Mouse (Mus musculus) lung, postnatal 0 days (tissue): ENCODE data around the gene Gm20388. TPM values are rescaled to one million over a fixed set of nuclear protein-coding genes. Genes with fewer than 3 reads are reported as not detected.

Experiments used
- ATAC-seq: fragments of 200-750 bp; cut with Nextera tagmentation; 2 replicates; pipeline ENCODE4 v1.8.0; 2017; ENCODE audit warnings: moderate library complexity
- DNase-seq: peaks from one replicate; pipeline ENCODE4 v3.0.0-alpha.2; 2016; ENCODE audit warnings: low spot score
- H3K27ac ChIP-seq: fragments of 300-500 bp; sonication (generic); 2 replicates; pipeline ENCODE4 v1.5.1; 2014; ENCODE audit warnings: antibody characterized with exemption, mild to moderate bottlenecking, low read length, mixed read lengths
- H3K27me3 ChIP-seq: fragments of 300-500 bp; sonication (generic); replicated peaks from 2 replicates; pipeline ENCODE4 v1.6.1; 2014; ENCODE audit warnings: low read length, mixed read lengths; ENCODE audit not compliant: insufficient read depth
- H3K36me3 ChIP-seq: fragments of 300-500 bp; sonication (generic); 2 replicates; pipeline ENCODE4 v1.6.1; 2014; ENCODE audit warnings: low read length, mixed read lengths; ENCODE audit not compliant: insufficient read depth
- H3K4me1 ChIP-seq: fragments of 300-500 bp; sonication (generic); 2 replicates; pipeline ENCODE4 v1.6.1; 2014; ENCODE audit warnings: antibody characterized with exemption, low read depth, low read length, mixed read lengths; ENCODE audit not compliant: insufficient read depth
- H3K4me2 ChIP-seq: fragments of 300-500 bp; sonication (generic); replicated peaks from 2 replicates; pipeline ENCODE4 v1.6.1; 2014; ENCODE audit warnings: low read depth, mild to moderate bottlenecking, low read length, moderate library complexity, mixed read lengths
- H3K4me3 ChIP-seq: fragments of 300-500 bp; sonication (generic); 2 replicates; pipeline ENCODE4 v1.5.1; 2014; ENCODE audit warnings: low read depth, low read length
- H3K9ac ChIP-seq: fragments of 300-500 bp; sonication (generic); replicated peaks from 2 replicates; pipeline ENCODE4 v1.6.1; 2014; ENCODE audit warnings: low read depth, mild to moderate bottlenecking
- H3K9me3 ChIP-seq: fragments of 300-500 bp; sonication (generic); 2 replicates; pipeline ENCODE4 v1.6.1; 2016; ENCODE audit warnings: low read length, mixed read lengths
- CTCF ChIP-seq: IDR thresholded peaks from 2 replicates; pipeline ENCODE4 v1.5.1; 2016; ENCODE audit warnings: antibody characterized with exemption, mild to moderate bottlenecking
- EP300 ChIP-seq: IDR thresholded peaks from 2 replicates; pipeline ENCODE4 v1.6.1; 2016; ENCODE audit warnings: antibody characterized with exemption, mild to moderate bottlenecking, control low read depth
- WGBS: fragments of 180-500 bp; shearing (Covaris S2); extraction: QIAGEN DNeasy Blood & Tissue Kit; methylation state at CpG from one replicate; pipeline ENCODE4 v1.1.7; 2014; 5-methylcytosine and 5-hydroxymethylcytosine counted together
- polyA plus RNA-seq: library from polyadenylated mRNA; unstranded; fragments of >200 nt; fragmentation: Nextera tagmentation; extraction: Ambion mirVana; gene quantifications from 2 replicates; pipeline ENCODE4 v1.2.1, GENCODE M21; 2015

Gm20388 gene
- polyA plus RNA-seq, 1 experiment from 2014 or later: not detected

GRCm38 (mm10) chr8:120230081-120230480 lies 319.4 kb downstream of the Gm20388 start:
- WGBS: 18% methylated on average over 20 of the region's 22 CpGs
- no peak overlapping the region for H3K27ac ChIP-seq

GRCm38 (mm10) chr8:120230715-120231614 lies 320.3 kb downstream of the Gm20388 start:
- WGBS: 41% methylated on average over 18 of the region's 18 CpGs
- Histone ChIP-seq H3K36me3 (no peaks in the 10 kb centered on the region), H3K27ac (no peak overlapping the region), H3K4me2 (peak overlapping the region; percentile 97), H3K4me1 (peaks cover 18% of the 10 kb centered on the region), H3K9ac (no peak overlapping the region), H3K9me3 (no peaks in the 10 kb centered on the region), H3K4me3 (peak overlapping the region; percentile 44), H3K27me3 (peaks cover 10% of the 10 kb centered on the region; the same call in 1 of the 2 replicates)
- TF ChIP-seq CTCF (no peak), EP300 (peak; percentile 44; the same call in 1 of the 2 replicates)
- DNase-seq: no peak
- ATAC-seq: no peak

More at GRCm38 (mm10) chr8:120230081-120230480, 319.4 kb downstream of the Gm20388 start:
- no peaks in the 10 kb centered on the region for H3K36me3 ChIP-seq
- H3K4me1 ChIP-seq: peaks cover 18% of the 10 kb centered on the region
- no peak overlapping the region for H3K9ac ChIP-seq
- DNase-seq: no peak
- H3K9me3 ChIP-seq: no peaks in the 10 kb centered on the region
- no peak for TF ChIP-seq EP300
- no peak for TF ChIP-seq CTCF
- peaks cover 10% of the 10 kb centered on the region; the same call in 1 of the 2 replicates for H3K27me3 ChIP-seq
- no peak for ATAC-seq
- H3K4me3 ChIP-seq: peak overlapping the region; percentile 44
- peak overlapping the region; percentile 97 for H3K4me2 ChIP-seq

- no peak overlapping the region for H3K27ac ChIP-seq
- H3K27me3 ChIP-seq: peaks cover 10% of the 10 kb centered on the region; the same call in 1 of the 2 replicates
- WGBS: 60% methylated on average over 3 of the region's 3 CpGs
- no peak overlapping the region for H3K9ac ChIP-seq
- H3K4me1 ChIP-seq: peaks cover 18% of the 10 kb centered on the region
- ATAC-seq: no peak
- H3K9me3 ChIP-seq: no peaks in the 10 kb centered on the region
- H3K4me2 ChIP-seq: peak overlapping the region; percentile 97
- H3K4me3 ChIP-seq: 0 out of 2 replicates have a peak overlapping the region, but pooled peaks have one; percentile 5
- DNase-seq: peak; percentile 58
- H3K36me3 ChIP-seq: no peaks in the 10 kb centered on the region
- TF ChIP-seq CTCF (no peak), EP300 (no peak)
Observed at GRCm38 (mm10) chr8:120231870-120232269, 321.2 kb downstream of the Gm20388 start.

- Histone ChIP-seq H3K36me3 (no peaks in the 10 kb centered on the region), H3K4me3 (0 out of 2 replicates have a peak overlapping the region, but pooled peaks have one; percentile 5)
Observed at GRCm38 (mm10) chr8:120232398-120232797, 321.8 kb downstream of the Gm20388 start.

GRCm38 (mm10) chr8:120232913-120233312 lies 322.3 kb downstream of the Gm20388 start:
- Histone ChIP-seq H3K4me2 (peak overlapping the region; percentile 97), H3K36me3 (no peaks in the 10 kb centered on the region), H3K9ac (no peak overlapping the region), H3K4me3 (no peak overlapping the region), H3K9me3 (no peaks in the 10 kb centered on the region), H3K27me3 (peaks cover 10% of the 10 kb centered on the region; the same call in 1 of the 2 replicates), H3K27ac (no peak overlapping the region), H3K4me1 (peaks cover 18% of the 10 kb centered on the region)
- WGBS: 32% methylated on average over 13 of the region's 13 CpGs
- no peak for ATAC-seq
- TF ChIP-seq CTCF: no peak
- DNase-seq: no peak

More at GRCm38 (mm10) chr8:120232398-120232797, 321.8 kb downstream of the Gm20388 start:
- Histone ChIP-seq H3K9ac (no peak overlapping the region), H3K4me2 (peak overlapping the region; percentile 97), H3K9me3 (no peaks in the 10 kb centered on the region), H3K27me3 (peaks cover 10% of the 10 kb centered on the region; the same call in 1 of the 2 replicates), H3K27ac (no peak overlapping the region), H3K4me1 (peaks cover 18% of the 10 kb centered on the region)
- ATAC-seq: no peak
- TF ChIP-seq CTCF (no peak), EP300 (no peak)
- no peak for DNase-seq
- WGBS: 38% methylated on average over 2 of the region's 4 CpGs

- no peaks in the 10 kb centered on the region for H3K36me3 ChIP-seq
- H3K27me3 ChIP-seq: peaks cover 4% of the 10 kb centered on the region; the same call in 1 of the 2 replicates
- no peak overlapping the region for H3K4me2 ChIP-seq
- DNase-seq (no peak), ATAC-seq (no peak)
- TF ChIP-seq CTCF: no peak
- TF ChIP-seq EP300: no peak
- no peaks in the 10 kb centered on the region for H3K9me3 ChIP-seq
- H3K4me3 ChIP-seq: no peak overlapping the region
- H3K9ac ChIP-seq: no peak overlapping the region
- H3K4me1 ChIP-seq: peaks cover 16% of the 10 kb centered on the region
- 50% methylated on average over 12 of the region's 12 CpGs for WGBS
- H3K27ac ChIP-seq: no peak overlapping the region
Observed at GRCm38 (mm10) chr8:120234457-120234856, 323.8 kb downstream of the Gm20388 start.
